Mouse (Mus musculus): ENCODE data around the gene Creg1.
"Not testable (repeated sequence)": the region's sequence is repeated elsewhere in the genome, so short reads cannot be mapped to it uniquely, and the experiment has no call there.

Gene Creg1

DNA sequence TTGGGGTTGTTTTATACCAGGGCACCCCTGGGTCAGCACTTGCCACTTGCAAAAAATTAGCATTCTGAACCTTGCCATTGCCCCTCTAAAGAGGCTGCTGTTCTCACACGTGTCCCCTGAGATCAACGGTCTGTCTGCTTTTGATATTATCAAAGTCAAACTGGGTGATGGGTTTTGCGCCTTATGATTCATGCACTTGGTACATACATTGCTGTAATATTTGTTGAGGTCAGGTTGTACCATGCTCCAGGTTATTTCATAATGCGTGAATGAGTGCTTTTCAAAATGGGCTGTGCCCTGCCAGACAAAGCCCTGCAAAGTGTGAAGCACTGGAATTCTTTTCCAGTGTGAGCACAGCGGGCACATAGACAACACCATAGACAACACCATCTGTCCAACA, 11.7 kb upstream of the Creg1 start:
- no peak for DNase-seq (ENCODE audit: low spot score)

DNA sequence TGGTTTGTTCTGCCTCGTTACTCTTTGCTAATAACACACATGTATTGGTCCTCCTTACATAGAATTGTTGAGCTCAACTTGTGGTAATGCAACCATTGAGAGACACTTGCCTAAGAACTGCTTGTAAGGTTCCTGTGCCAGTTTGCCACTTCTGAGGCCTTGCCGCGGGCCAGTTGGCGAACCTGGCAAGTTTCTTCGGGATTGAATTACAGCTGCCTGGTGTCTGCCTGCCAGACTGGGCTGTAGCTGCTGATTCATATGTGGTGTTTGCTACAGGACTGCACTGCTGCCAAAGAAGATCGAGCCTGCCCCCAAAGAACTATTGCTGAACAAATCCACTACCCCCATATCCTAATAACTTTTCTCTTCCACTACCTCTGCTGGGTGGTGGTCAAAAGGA, 9.3 kb upstream of the Creg1 start:
- no peak for DNase-seq (ENCODE audit: low spot score)

DNA sequence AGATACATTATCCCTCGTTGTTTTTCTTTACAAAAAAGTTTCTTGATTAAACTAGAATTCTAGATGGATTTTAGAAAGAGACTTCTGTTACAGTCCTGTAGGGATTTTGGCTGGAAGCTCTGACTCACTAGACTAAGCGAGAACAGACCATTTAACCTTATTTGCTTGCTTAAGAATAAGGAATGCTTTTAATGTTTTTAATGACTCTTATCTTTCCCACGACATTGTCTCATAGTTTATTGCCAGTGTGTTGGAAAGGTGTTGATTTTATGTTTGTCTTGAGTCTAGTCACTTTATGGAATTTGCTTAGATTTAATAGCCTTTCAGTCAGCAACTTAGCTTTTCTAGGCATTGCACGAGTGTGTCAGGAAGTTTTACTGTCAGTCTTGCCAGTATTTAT, 8.4 kb upstream of the Creg1 start:
- no peak for DNase-seq (ENCODE audit: low spot score)

DNA sequence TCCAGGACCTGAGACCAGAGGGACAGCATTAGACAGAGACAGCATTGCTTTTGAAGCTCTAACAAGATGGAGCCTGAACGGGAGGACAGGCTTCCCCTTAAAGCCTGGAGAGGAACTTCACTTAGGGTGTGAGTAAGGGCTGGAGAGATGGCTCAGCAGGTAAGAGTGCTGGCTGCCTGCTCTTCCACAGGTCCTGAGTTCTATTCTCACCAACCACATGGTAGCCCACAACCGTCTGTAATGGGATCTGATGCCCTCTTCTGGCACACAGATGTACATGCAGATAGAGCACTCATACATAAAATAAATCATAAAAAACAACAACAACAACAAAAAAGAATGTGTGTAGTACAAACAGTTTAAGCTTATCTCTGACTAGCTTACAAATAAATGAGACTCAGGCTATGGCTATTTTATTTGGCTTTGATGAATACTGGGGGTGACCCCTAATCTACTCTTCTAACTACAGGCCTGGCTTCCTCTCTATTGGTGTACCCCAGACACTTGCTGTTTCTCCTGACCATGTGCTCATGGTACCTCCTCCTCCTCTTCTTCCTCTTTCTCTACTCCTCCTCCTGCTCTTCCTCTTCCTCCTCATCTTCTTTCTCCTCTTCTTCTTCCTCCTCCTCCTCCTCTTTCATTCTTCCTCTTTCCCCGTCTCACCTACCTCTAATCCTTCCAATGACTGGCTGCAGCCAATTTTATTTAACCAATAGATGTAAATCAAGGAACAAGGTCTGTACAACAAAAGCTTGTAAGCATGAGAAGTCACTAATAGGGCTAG, 1.8 kb upstream of the Creg1 start:
- no peak for DNase-seq (ENCODE audit: low spot score)

DNA sequence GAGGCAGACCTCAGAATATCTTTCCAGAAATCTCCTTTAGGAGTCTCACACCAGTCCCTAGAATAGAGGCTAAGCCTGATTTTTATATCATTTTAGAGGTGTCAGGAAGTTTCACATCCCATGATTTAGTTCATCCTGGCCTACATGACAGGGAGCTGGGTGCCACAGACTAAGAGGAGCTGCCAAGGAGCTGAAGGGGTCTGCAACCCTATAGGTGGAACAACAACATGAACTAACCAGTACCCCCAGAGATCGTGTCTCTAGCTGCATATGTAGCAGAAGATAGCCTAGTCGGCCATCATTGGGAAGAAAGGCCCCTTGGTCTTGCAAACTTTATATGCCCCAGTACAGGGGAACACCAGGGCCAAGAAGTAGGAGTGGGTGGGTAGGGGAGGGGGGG, 1.0 kb upstream of the Creg1 start:
- not testable (repeated sequence) for DNase-seq (ENCODE audit: low spot score)

DNA sequence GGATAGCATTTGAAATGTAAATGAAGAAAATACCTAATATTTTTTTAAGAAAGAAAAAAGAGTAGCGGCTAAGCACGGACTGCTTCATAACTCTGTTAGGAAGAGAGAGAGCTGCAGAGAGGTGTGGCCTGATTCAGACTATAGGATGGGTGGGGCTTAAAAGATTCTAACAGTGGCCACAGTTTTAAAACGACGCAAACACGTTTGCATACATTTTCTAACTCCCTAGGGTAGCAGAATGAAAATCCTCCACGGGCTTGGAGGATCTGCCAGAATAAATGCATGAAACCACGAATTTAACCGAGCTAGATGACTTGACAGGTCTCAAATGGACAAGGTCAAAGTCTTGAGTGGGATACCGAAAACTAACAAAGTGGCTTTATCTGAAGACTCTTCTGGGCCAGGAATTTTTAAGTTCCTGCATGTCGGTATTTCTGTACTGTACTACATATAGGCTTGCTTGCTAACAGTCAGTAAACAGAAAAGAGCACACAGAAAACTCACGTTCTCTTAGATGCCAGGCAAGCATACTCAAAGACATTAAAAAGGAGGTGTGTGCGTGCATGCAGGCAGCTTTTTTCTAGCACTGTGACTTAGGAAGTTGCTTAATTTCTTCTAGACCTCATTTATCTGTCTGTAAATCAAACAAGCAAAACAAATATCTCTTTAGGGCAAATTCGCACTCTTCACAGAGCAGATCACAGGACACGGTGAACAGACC, 472 bp upstream of the Creg1 start:
- no peak for DNase-seq (ENCODE audit: low spot score)

DNA sequence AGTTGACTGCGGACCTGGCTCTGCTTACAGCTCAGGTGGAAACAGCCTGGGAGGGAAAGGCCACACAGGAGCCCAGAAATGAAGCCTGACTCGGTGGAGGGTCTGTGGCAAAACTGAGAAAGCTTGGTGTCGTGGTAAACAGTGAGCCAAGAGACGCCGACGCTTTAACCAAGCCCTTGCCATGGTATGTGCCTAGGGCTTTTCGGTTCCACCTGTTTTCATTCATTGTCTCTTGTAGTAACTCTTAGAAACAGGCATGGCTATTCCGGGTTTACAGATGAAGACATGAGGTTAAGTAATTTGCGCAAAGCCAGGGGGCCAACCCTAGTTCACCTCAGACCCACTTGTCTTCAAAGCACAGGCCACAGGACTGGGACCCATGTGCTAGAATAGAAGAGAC, 1.0 kb downstream of the Creg1 start:
- DNase-seq (ENCODE audit: low spot score) = no peak

DNA sequence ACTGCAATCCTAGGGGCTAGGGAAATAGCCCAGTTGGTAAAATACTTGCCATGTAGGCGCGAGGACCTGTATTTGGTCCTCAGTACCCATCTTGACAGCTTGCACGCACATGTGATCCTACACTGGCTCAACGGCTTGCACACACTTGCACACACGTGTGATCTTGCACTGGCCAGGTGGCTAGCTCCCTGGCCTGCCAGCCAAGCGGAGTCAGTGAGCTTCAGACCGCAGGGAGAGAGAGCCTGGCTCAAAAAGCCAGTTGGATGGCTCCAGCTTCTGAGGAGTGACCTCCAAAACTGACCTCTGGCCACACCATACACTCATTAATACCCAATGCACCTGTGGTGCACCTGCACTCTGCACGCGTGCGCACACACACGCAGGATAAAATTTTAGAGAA, 1.5 kb downstream of the Creg1 start:
- DNase-seq (ENCODE audit: low spot score) = no peak

DNA sequence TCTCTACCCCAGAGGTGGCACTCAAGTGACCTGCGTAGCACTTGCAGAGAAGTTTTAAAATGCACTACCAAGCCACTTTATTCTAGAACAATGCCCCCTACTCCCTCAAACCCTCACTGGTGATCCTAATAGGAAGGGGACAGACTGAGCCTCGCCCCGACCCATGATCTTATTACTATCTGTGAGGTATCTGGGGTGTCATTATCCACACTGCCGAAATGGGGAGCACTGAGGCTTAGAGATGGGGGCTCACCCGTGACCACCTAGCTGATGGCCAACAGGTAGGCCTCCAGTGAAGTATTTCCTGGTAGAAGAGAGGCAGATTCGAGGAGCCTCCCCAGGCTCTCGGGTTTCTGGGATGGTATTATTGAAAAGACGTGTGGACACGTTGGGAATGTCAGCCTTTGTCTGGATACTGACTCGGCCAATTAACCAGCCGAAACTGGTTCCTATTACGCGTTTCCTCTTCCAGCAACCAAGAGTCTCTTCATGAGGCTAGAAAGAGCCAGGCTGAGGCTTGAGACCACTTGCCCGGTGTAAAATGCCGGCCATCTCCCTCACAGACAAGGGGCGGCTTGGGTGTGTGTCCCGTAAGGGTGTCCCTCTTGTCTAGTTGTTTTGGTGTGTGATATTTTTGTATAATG, 2.2 kb downstream of the Creg1 start:
- no peak for DNase-seq (ENCODE audit: low spot score)

DNA sequence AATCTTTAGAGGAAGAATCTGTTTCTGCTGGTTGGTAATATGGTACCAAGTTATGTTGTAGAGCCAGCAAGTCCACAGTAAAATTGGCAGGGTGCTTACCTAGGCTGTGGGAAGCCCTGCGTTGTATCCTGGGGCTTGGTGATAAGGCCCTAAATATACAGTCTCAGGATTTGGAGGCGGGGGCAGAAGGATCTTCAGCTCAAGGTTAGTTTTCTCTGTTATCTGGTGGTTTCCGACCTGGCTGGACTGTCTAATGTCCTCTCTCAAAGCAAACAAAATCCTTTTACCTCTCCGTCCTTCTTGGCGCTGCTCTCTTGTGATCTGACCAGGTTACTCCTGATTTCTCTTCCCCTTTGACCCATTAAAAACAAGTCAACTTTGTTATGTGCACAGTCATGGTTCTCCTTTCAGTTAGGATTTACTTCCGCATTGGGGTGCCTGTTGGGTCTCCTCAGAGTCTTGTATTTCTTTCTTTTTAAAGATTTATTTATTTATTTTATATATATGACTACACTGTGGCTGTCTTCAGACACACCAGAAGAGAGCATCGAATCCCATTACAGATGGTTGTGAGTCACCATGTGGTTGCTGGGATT, 2.8 kb downstream of the Creg1 start:
- DNase-seq (ENCODE audit: low spot score) = no peak

DNA sequence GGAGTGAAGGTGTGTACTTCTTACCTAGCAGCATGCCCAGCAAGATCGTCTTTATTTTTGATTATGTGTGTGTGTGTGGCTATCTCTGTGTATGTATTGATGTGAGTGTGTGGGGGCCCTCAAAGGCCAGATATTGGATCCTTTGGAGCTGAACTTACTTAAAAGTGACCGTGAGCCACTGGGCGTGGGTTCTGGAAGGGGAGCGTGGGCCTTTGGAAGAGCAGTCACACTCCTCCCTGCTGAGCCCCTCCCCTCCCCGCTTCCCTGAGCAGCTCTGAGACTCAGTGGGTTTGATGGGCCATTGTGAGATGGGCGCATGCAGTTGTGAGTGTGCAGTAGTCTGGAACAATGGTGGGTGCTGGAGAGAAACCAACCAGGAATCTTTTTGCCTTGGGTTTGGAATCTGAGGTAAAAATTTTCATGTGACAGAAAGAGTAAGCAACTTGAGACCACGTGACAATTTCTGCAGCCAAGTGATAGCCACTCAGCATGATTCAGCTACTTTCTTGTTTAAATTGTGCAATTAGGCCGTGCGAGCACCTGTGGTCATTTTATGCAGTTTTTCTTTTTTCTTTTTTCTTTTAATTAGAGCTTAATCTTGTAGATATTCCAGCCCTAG, 5.5 kb downstream of the Creg1 start:
- no peak for DNase-seq (ENCODE audit: low spot score)

DNA sequence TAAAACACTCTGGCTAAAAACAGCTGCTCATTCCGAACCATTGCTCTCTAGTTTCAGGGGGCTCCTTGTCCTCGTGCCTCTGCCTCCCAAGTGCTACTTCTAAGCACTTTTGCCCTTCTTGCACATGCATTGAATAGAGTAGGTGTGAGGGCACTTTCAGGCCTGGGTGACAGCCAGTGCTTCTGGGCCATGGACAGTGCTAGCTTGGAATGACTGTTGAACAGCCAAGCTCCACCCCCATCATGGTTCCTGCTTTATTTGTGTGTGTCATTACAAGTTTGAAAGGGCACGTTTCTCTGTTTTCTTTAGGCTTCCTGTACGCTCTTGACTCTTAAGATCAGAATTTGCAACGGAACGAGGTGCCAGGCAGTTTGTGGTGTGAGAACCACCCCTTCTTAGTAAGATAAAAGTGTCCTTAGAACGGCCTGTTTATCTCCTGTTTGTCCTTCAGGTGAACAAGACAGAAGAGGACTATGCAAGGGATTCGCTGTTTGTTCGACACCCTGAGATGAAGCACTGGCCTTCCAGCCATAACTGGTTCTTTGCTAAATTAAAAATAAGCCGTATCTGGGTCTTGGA, 6.7 kb downstream of the Creg1 start:
- no peak for DNase-seq (ENCODE audit: low spot score)

DNA sequence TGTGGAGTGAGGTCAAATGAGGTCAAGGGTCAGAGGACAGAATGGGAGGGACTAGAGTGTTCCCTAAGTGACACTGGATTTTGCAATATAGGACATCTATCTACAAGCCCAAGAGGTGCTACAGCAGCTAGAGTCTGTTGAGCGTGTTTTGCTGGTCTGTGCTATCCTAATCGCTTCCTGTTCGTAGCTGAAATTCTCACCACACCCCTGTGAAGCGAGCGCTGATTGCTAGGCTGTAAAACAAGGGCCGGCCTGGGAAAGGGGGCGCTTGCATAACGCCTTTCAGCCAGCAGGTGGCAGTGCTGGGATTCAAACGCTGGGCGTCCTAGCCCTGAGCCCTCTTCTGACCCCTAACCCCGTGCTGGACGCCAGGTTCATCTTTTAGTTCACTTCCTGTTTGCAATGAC, 7.9 kb downstream of the Creg1 start:
- peak; percentile 92 for DNase-seq (ENCODE audit: low spot score)

DNA sequence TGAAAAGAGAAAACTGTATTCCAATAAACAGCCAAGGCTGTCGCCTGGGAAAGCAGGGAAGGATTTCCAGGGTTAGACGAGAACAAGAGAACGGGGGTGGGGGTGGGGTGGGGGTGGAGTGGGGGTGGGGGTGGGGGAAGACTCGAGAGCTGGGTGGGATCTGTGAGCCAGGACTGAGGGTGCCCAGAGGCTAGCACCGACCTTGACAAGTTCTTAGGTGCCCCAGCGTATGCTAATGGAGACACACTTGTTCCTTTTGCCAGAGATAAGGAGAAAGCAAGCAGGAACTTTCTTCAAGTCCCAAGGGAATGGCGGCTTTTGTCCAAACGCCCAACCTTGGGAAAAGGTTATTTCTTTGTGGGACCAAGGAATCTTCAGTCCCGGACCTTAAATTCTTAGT, 8.5 kb downstream of the Creg1 start:
- no peak for DNase-seq (ENCODE audit: low spot score)

DNA sequence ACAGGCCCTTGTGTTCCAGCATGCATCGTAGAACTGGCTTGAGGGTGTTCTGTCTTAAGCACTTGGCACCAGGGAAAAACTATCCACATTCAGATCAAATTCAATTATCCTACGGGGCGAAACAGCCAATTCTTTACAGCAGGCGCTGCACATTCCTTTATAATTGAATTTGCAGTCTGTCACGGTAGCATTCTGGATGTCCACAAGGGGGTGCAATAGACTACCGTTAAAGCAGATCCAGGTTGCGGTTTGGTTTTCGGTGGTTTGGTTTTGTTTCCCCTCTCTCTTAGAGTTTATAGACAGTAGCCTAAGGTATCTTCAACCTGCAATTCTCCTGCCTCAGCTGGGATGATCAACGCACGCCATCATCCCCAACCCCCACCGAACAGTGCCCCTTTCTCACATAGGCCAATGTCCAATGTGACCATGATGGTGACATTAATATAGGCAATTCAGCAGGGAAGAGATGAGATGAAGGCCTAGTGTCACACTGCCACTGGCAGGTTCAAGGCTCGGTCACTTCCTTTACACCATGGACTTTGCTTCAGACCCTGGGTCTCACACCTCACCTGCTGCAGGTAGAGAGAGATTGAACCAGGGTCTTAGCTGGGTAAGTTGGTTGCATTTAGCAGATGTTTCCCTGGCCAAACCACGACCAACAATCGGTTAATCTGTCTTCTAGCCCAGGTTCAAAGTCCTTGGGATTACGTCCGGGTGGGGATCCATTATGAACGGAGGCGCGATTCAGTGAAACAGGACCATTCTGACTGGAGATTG, 12.2 kb downstream of the Creg1 start:
- peak; percentile 89 for DNase-seq (ENCODE audit: low spot score)

DNA sequence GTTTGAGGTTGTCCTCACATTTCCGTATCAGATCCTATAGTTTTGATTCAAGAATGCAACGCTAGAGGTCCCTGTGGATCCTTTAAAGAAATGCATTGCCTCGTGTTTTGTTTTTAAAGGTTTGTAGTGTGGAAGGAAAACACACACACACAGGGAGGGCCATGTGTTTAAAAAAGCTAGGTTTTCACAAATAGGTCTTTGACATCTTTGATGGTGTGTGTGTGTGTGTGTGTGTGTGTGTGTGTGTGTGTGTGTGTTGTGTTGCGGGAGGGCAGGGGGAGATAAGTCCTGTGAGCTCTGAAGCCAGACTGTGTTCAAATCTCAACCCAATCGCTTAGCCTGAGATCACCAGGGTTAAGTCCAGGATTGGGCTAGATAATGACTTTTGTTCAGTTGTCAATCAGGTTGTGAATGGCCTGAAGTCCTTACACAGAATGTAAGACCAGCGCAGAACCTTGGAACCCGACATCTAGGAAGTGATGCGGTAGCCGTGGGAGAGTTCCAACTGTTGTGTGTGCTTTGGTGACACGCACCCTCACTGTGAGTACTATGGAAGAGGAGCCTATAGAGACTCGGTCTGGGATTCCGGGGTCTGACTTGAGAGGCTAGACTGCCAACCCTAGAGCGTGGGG, 16.5 kb downstream of the Creg1 start:
- peak; percentile 84 for DNase-seq (ENCODE audit: low spot score)

DNA sequence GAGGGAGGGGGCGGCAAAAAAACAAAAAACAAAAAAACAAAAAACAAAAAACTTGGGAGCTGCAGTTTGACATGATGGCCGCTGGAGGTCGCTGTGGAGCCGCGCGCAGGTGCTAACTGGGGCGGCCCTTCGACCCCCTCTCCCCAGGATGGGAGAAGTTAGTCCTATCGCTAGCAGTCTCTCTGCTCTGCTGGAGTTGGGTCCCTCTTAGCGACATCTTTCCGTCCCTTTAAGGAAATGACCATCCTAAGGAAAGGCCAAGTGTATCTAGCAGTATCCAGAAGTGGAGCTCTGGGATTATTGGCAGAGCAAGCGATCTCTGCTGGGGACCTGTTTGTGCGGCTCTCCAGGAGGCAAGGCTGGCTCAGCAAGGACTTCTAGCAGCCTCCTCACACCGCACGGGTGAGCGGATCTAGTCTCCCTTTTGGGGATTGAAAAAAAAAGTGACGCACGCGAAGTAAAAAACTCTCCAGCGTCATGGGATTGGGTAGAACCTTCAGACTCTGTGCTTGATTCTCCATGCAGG, 17.1 kb downstream of the Creg1 start:
- DNase-seq (ENCODE audit: low spot score) = peak; percentile 76

DNA sequence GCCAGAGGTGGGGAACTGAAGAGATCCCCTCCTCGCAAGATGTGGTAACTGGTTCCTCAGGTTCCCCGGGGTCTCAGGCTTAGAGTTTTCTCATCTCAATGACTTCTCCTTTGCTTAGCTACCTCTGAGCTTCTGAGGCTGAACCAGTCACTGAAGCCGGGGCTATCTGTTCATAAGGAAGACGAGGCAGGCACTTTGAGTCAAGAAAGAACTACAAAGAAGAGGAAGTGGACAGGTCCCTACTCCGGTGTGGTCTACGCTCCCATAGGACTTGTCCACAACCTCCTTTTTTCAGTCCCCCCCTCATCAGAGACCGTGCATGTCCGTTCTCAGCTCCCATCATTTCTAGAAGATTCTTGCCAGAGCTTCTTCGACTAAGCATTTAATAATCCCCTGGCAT, 17.9 kb downstream of the Creg1 start:
- no peak for DNase-seq (ENCODE audit: low spot score)

DNA sequence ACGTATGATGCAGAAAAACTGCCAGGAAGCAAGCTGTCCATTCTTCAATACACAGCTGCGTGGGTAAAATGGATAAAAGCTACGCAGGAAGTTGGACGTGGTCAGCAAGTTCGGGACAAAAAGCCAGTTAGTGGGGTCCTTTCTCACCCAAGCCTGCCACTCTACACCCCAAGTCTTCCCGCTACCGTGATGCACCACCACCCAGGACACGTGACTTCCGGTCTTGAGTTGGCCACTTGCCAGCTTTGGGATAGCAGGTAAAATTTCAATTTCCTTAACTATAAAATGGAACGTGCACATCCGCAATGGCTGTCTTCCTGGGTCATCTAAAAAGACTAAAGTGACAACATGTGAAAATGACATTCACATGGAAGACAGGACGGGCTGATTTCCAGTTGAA, 18.4 kb downstream of the Creg1 start:
- no peak for DNase-seq (ENCODE audit: low spot score)

DNA sequence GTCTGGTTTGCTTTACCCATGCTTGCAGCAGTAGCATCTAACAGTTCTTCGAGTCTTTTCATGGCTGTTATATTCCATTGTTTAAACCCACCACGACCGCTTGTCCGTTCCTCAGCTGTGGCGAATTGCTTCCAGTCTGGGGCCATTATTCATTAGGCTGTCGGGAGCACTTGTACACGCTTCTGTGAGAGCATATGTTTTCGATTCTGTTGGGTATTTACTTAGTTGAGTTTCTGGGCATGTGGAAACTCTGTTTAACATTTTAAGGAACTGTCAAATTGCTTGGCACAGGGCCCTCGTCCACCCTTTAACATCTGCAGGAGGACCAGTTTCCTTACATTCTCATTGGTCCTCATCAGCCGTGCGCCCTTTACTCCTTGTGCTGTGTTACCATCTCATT, 22.8 kb downstream of the Creg1 start:
- DNase-seq (ENCODE audit: low spot score) = peak; percentile 75

DNA sequence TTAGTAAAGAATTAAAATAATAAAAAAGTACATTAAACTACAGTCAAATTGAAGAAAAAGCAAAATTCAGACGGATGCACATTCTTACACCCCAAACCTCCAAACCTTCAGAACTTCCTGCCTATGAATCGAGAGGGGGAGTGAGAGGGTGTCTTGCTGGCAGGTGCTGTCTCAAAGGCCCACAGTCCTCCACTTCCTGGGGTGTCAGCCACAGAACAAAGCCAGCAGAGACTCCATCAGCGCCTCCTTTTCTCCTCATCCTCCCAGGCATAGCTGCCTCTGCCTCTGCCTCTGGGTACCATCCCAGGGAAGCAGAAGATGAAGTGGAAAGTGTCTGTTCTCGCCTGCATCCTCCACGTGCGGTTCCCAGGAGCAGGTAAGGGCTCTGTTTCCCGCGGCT, 25.0 kb downstream of the Creg1 start, which contains the start of gene Cd247:
TSS of gene Cd247 (plus strand) at position 171 of the 400 bp plus-strand sequence.
- no peak for DNase-seq (ENCODE audit: low spot score)

All from embryo, embryonic 10.5 days (tissue).